Mouse (Mus musculus): ENCODE results near the gene Hvcn1.

Hvcn1 gene

GRCm38 (mm10) chr5:122234319-122235195 lies 28.0 kb downstream of the Hvcn1 start:
- DNase-seq (ENCODE audit: low read depth), result peak; percentile 83

- DNase-seq (ENCODE audit: low read depth), result peak; percentile 75
Measured at GRCm38 (mm10) chr5:122235196-122235836, 28.7 kb downstream of the Hvcn1 start.

- no peak for DNase-seq (ENCODE audit: low read depth)
Measured at GRCm38 (mm10) chr5:122237200-122237599, 30.6 kb downstream of the Hvcn1 start.

GRCm38 (mm10) chr5:122239618-122240017 lies 33.0 kb downstream of the Hvcn1 start:
- DNase-seq (ENCODE audit: low read depth), result no peak

GRCm38 (mm10) chr5:122240521-122240920 lies 33.9 kb downstream of the Hvcn1 start:
- no peak for DNase-seq (ENCODE audit: low read depth)

GRCm38 (mm10) chr5:122240989-122241388 lies 34.4 kb downstream of the Hvcn1 start:
- no peak for DNase-seq (ENCODE audit: low read depth)

- no peak for DNase-seq (ENCODE audit: low read depth)
Measured at GRCm38 (mm10) chr5:122242521-122243123, 36.0 kb downstream of the Hvcn1 start.

GRCm38 (mm10) chr5:122243781-122244523 lies 37.3 kb downstream of the Hvcn1 start:
- DNase-seq (ENCODE audit: low read depth), result no peak

GRCm38 (mm10) chr5:122245186-122245585 lies 38.6 kb downstream of the Hvcn1 start:
- DNase-seq (ENCODE audit: low read depth), result no peak

GRCm38 (mm10) chr5:122246547-122247167 lies 40.1 kb downstream of the Hvcn1 start:
- DNase-seq (ENCODE audit: low read depth), result no peak

- no peak for DNase-seq (ENCODE audit: low read depth)
Measured at GRCm38 (mm10) chr5:122247529-122247928, 40.9 kb downstream of the Hvcn1 start.

GRCm38 (mm10) chr5:122247934-122248333 lies 41.3 kb downstream of the Hvcn1 start:
- no peak for DNase-seq (ENCODE audit: low read depth)

GRCm38 (mm10) chr5:122249281-122249680 lies 42.7 kb downstream of the Hvcn1 start:
- DNase-seq (ENCODE audit: low read depth), result no peak

GRCm38 (mm10) chr5:122251895-122252606 lies 45.4 kb downstream of the Hvcn1 start:
- no peak for DNase-seq (ENCODE audit: low read depth)

GRCm38 (mm10) chr5:122258027-122258741 lies 51.6 kb downstream of the Hvcn1 start:
- DNase-seq (ENCODE audit: low read depth), result peak; percentile 52

- peak; percentile 71 for DNase-seq (ENCODE audit: low read depth)
Measured at GRCm38 (mm10) chr5:122262104-122262503, 55.5 kb downstream of the Hvcn1 start.

GRCm38 (mm10) chr5:122263933-122264905 lies 57.6 kb downstream of the Hvcn1 start, which contains the start of gene Tctn1:
Gene Tctn1, minus strand, starts transcription at chr5:122264460.
- DNase-seq (ENCODE audit: low read depth), result peak; percentile 96

- DNase-seq (ENCODE audit: low read depth), result peak; percentile 75
Measured at GRCm38 (mm10) chr5:122265187-122265586, 58.6 kb downstream of the Hvcn1 start.

GRCm38 (mm10) chr5:122265942-122266341 lies 59.3 kb downstream of the Hvcn1 start:
- DNase-seq (ENCODE audit: low read depth), result peak; percentile 39
